Mouse (Mus musculus) erythroblast, embryonic 14.5 days (primary cell): ENCODE measurements around the gene Ddx60.

ENCODE experiments used
- GATA1 ChIP-seq: IDR thresholded peaks from 2 replicates; pipeline ENCODE4 v1.6.1; 2012; ENCODE audit warnings: low read length, inconsistent platforms, mixed read lengths
- TAL1 ChIP-seq: IDR thresholded peaks from 3 replicates; pipeline ENCODE4 v1.6.1; 2012; ENCODE audit warnings: low read length, inconsistent platforms, mixed read lengths

DNA sequence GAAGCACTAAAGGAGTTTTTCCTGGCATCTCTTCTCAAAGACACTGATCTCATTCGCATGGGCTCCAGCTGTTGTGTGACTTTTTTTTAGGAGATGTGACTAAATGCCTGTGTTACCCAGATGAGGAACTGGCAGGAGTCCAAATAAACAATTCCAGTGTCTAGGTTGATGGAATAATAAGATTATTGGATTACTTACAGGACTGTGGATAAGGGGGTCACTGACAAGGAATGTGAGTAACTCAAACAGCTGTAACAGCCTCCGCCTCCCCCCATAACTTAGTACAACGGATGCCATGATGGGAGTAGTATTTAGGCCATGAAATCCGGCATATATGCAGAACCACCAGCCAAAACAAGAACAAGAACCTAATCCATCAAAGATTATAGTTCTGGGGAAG, 10.6 kb upstream of the Ddx60 start:
- TF ChIP-seq GATA1 (no peak), TAL1 (no peak)
